Mouse (Mus musculus) hindbrain, embryonic 14.5 days (tissue): ENCODE results near the gene Zfp444. TPM values are rescaled to one million over a fixed set of nuclear protein-coding genes. Genes with fewer than 3 reads are reported as not detected.

Experiments
- ATAC-seq: fragments of 200-750 bp; cut with Nextera tagmentation; 2 replicates; pipeline ENCODE4 v1.8.0; 2017; ENCODE audit warnings: moderate number of reproducible peaks, mild to moderate bottlenecking, moderate TSS enrichment, moderate library complexity; ENCODE audit not compliant: low FRiP score
- DNase-seq: peaks from one replicate; pipeline ENCODE4 v3.0.0-alpha.2; 2015; ENCODE audit warnings: low spot score
- H3K27ac ChIP-seq: fragments of 300-500 bp; sonication (generic); 2 replicates; pipeline ENCODE4 v1.5.1; 2014; ENCODE audit warnings: mild to moderate bottlenecking, moderate library complexity
- H3K27me3 ChIP-seq: fragments of 300-500 bp; sonication (generic); 2 replicates; pipeline ENCODE4 v1.6.1; 2014; ENCODE audit warnings: mild to moderate bottlenecking, low read length, mixed read lengths; ENCODE audit not compliant: control insufficient read depth, insufficient read depth
- H3K36me3 ChIP-seq: fragments of 300-500 bp; sonication (generic); replicated peaks from 2 replicates; pipeline ENCODE4 v1.6.1; 2014; ENCODE audit not compliant: control insufficient read depth, insufficient read depth
- H3K4me1 ChIP-seq: fragments of 300-500 bp; sonication (generic); replicated peaks from 2 replicates; pipeline ENCODE4 v1.6.1; 2014; ENCODE audit warnings: antibody characterized with exemption, low read length, mixed read lengths; ENCODE audit not compliant: control insufficient read depth, insufficient read depth
- H3K4me2 ChIP-seq: fragments of 300-500 bp; sonication (generic); replicated peaks from 2 replicates; pipeline ENCODE4 v1.6.1; 2014; ENCODE audit warnings: mild to moderate bottlenecking, moderate library complexity
- H3K4me3 ChIP-seq: fragments of 300-500 bp; sonication (generic); replicated peaks from 2 replicates; pipeline ENCODE4 v1.5.1; 2014; ENCODE audit warnings: mild to moderate bottlenecking, low read length
- H3K9ac ChIP-seq: fragments of 300-500 bp; sonication (generic); 2 replicates; pipeline ENCODE4 v1.6.1; 2014
- H3K9me3 ChIP-seq: fragments of 300-500 bp; sonication (generic); 2 replicates; pipeline ENCODE4 v1.6.1; 2016; ENCODE audit warnings: low read length; ENCODE audit not compliant: control insufficient read depth
- WGBS: fragments of 180-500 bp; shearing (Covaris S2); extraction: QIAGEN DNeasy Blood & Tissue Kit; methylation state at CpG from one replicate; pipeline ENCODE4 v1.1.7; 2014; 5-methylcytosine and 5-hydroxymethylcytosine counted together
- polyA plus RNA-seq: library from polyadenylated mRNA; unstranded; fragments of >200 nt; fragmentation: Nextera tagmentation; extraction: Ambion mirVana; gene quantifications from 2 replicates; pipeline ENCODE4 v1.2.1, GENCODE M21; 2014

Zfp444 gene
- polyA plus RNA-seq, 1 experiment from 2014 or later: 74.7 TPM

DNA sequence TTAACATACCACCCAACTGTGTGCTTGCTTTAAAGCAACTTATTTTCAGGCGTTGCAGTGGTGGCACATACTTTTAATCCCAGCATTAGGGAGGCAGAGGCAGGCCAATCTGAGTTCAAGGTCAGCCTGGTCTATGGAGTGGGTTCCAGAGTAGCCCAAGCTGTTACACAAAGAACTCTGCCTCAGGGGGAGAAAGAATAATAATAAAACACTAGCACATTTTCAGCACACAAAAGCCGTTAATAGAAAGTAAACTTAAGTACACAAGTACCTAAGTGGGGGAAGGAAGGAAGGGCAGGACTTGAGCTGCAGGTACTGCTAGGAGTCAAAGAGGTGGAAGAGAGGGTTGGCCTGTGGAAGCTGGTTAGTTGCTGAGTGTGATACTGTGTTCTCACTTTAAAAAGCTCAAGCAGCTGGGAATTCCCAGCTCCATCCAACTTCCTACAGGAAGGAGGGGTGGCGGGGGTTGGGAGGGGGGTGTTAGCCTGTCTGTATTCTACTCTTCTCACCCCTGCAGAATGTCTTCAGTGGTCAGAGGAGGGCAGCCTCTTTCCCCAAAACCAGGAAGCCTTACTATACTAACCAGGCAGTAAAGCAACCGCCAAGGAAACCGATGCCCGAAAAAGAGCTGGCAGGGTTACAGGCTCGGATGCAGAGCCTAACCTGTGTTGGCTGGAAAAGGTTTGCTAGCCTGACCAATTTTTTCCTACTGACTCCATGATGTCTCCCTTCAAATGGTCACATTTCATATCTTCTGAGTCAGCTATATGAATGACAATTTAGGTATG lies 25.6 kb upstream of the Zfp444 start:
- Histone ChIP-seq H3K36me3 (peaks cover 5% of the 10 kb centered on the region), H3K27me3 (no peaks in the 10 kb centered on the region), H3K4me1 (no peaks in the 10 kb centered on the region), H3K9me3 (no peaks in the 10 kb centered on the region), H3K4me2 (no peak overlapping the region), H3K27ac (no peak overlapping the region), H3K4me3 (no peak overlapping the region), H3K9ac (no peak overlapping the region)
- ATAC-seq (no peak), DNase-seq (no peak)
- 89% methylated on average over 7 of the region's 7 CpGs for WGBS

DNA sequence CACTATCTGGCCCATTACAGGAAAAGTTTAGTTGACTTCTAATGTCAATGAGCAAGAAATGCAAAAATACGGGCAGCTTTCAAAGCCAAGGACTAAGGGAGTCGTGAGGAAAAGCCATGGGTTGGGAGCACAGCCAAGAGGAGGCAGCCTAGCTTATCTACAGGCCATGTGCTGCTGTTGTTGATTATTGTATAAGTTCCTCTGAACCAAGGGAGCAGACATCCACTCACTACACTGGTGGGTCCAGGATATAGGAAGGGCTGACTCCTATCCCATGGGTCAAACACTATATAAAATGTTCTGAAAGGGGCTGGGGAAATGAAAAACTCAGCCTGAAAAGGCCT lies 25.1 kb upstream of the Zfp444 start:
- ATAC-seq: no peak
- no peaks in the 10 kb centered on the region for H3K27me3 ChIP-seq
- H3K9me3 ChIP-seq: no peaks in the 10 kb centered on the region
- no peak overlapping the region for H3K4me2 ChIP-seq
- 68% methylated on average over 2 of the region's 2 CpGs for WGBS
- H3K27ac ChIP-seq: no peak overlapping the region
- no peaks in the 10 kb centered on the region for H3K4me1 ChIP-seq
- H3K4me3 ChIP-seq: no peak overlapping the region
- DNase-seq: no peak
- no peak overlapping the region for H3K9ac ChIP-seq
- H3K36me3 ChIP-seq: peaks cover 3% of the 10 kb centered on the region

- H3K4me3 ChIP-seq: no peak overlapping the region
- H3K27ac ChIP-seq: no peak overlapping the region
- DNase-seq (no peak), ATAC-seq (no peak)
- H3K36me3 ChIP-seq: no peaks in the 10 kb centered on the region
- no peaks in the 10 kb centered on the region for H3K4me1 ChIP-seq
- 83% methylated on average over 5 of the region's 5 CpGs for WGBS
- H3K9ac ChIP-seq: no peak overlapping the region
- H3K9me3 ChIP-seq: no peaks in the 10 kb centered on the region
- no peaks in the 10 kb centered on the region for H3K27me3 ChIP-seq
- no peak overlapping the region for H3K4me2 ChIP-seq
Measured at GRCm38 (mm10) chr7:6147688-6148087, 24.3 kb upstream of the Zfp444 start.

DNA sequence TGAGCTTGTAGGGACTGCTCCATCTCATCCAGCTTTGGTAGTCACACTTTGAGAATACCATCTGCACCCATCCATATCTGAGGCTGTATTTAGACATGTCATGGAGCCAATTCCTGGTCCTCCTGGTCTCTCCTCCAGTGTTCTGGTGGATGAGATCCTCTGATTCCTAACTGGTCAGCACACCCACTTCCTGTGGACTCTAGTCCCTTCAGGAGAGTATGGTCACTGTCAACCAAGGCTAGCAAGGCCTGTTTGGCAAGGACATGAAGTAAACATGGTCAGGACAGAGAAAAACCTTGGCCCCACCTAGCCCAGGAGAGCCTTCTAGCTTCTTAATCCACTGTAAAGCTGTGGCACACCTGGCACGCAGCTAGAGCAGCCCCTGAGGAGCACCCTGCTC lies 20.8 kb upstream of the Zfp444 start:
- no peak overlapping the region for H3K9ac ChIP-seq
- peaks cover 13% of the 10 kb centered on the region for H3K4me1 ChIP-seq
- WGBS: 88% methylated on average over 1 of the region's 1 CpGs
- H3K27me3 ChIP-seq: no peaks in the 10 kb centered on the region
- no peak overlapping the region for H3K4me3 ChIP-seq
- H3K27ac ChIP-seq: no peak overlapping the region
- no peak overlapping the region for H3K4me2 ChIP-seq
- no peak for ATAC-seq
- DNase-seq: no peak
- H3K36me3 ChIP-seq: no peaks in the 10 kb centered on the region
- no peaks in the 10 kb centered on the region for H3K9me3 ChIP-seq

DNA sequence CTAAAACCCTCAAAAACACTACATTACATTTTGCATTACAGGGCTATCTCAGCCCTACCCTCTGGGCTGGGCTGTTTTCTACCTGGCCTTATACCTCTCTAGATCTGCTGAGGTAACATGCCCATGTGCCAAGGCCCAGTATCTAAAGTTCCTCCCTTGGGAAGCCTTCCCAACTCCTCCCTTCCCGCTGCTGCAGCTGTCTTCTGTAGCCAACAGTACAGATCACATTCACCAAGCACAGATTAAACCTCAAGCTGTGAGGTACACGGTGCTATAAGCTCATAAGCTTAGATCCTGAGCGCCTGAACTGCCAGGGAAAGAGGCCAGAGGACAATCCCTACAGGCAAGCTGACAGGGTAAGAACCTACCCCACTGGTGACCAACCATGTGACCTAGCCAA lies 20.0 kb upstream of the Zfp444 start:
- H3K4me3 ChIP-seq: no peak overlapping the region
- H3K9ac ChIP-seq: no peak overlapping the region
- no peak overlapping the region for H3K27ac ChIP-seq
- H3K36me3 ChIP-seq: no peaks in the 10 kb centered on the region
- 81% methylated on average over 3 of the region's 3 CpGs for WGBS
- peaks cover 18% of the 10 kb centered on the region for H3K4me1 ChIP-seq
- ATAC-seq (no peak), DNase-seq (no peak)
- H3K27me3 ChIP-seq: no peaks in the 10 kb centered on the region
- no peaks in the 10 kb centered on the region for H3K9me3 ChIP-seq
- no peak overlapping the region for H3K4me2 ChIP-seq

- H3K27me3 ChIP-seq: no peaks in the 10 kb centered on the region
- no peak for DNase-seq
- ATAC-seq: no peak
- no peaks in the 10 kb centered on the region for H3K36me3 ChIP-seq
- no peak overlapping the region for H3K9ac ChIP-seq
- H3K4me3 ChIP-seq: no peak overlapping the region
- H3K9me3 ChIP-seq: no peaks in the 10 kb centered on the region
- 89% methylated on average over 3 of the region's 3 CpGs for WGBS
- H3K4me1 ChIP-seq: peaks cover 18% of the 10 kb centered on the region
- H3K4me2 ChIP-seq: no peak overlapping the region
- no peak overlapping the region for H3K27ac ChIP-seq
Measured at GRCm38 (mm10) chr7:6153131-6153530, 18.9 kb upstream of the Zfp444 start.

DNA sequence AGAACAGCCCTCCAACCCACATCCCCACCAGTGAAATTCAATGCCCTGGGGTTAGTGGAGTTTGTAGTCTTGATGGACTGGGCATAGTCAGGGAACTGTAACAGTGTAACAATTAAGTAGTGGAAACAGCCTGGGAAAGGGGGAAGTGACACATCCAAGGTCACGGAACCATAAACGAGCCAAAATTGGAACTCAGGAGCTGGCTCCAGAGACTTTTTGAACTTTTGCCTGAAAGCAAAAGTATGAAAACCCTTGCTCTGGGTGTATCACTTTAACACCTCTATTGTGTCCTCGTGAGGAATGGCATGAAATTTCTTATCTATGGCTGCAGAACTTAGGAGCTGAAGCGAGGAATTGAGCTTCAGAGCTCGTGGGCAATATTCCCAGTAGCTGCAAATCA lies 17.9 kb upstream of the Zfp444 start:
- ATAC-seq (no peak), DNase-seq (no peak)
- Histone ChIP-seq H3K36me3 (no peaks in the 10 kb centered on the region), H3K4me2 (peak overlapping the region; percentile 93), H3K9ac (peak overlapping the region; percentile 90), H3K27ac (no peak overlapping the region), H3K4me1 (peaks cover 18% of the 10 kb centered on the region), H3K4me3 (peak overlapping the region; percentile 90; the same call in 1 of the 2 replicates), H3K27me3 (no peaks in the 10 kb centered on the region), H3K9me3 (no peaks in the 10 kb centered on the region)
- 89% methylated on average over 5 of the region's 5 CpGs for WGBS

DNA sequence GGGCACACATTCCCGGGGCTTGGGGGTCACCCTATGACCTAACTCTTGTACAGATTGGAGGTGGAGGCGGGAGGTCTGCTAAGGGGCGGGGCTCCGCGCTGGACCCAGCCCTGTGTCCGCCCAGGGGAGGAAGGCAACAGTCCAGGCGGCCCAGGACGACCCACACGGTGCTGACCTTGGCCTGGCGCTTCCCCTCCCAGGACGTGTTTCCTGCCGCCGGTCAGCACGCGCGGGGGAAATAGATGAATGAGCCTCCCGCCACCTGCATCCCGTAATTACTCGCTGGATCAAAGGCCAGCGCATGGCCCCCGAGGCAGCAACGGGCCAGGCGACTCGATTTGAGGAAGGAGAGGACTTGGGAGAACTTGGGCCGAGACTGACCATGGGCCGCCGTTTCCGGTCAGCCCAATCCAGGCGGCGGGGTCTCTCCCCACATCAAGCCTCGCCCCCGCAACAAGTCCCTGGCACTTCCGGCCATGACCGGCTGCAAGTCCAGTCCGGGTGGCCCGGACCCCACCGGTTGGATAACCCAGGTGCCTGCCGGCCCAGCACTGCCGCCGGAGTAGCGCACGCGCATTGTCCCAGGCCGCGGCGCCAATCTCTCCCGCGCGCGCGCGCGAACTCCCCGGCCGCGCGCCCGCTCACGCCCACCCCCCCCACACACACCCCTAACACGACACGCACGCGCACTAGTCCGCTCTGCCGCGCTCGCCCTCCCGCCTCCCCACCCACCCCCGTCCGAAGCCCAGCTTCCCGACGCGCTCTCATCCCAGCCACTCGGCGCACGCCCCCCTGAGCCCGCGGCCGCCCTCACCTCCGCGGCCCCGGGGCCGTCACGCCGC lies 16.8 kb upstream of the Zfp444 start:
- H3K27me3 ChIP-seq: no peaks in the 10 kb centered on the region
- H3K4me3 ChIP-seq: peak overlapping the region; percentile 90
- peak overlapping the region; percentile 96 for H3K27ac ChIP-seq
- H3K36me3 ChIP-seq: no peaks in the 10 kb centered on the region
- peak; percentile 87 for DNase-seq
- peak; percentile 78 for ATAC-seq
- H3K9ac ChIP-seq: peak overlapping the region; percentile 90
- no peaks in the 10 kb centered on the region for H3K9me3 ChIP-seq
- H3K4me1 ChIP-seq: peaks cover 18% of the 10 kb centered on the region
- WGBS: under 1% methylated on average over 75 of the region's 85 CpGs
- H3K4me2 ChIP-seq: peak overlapping the region; percentile 93

DNA sequence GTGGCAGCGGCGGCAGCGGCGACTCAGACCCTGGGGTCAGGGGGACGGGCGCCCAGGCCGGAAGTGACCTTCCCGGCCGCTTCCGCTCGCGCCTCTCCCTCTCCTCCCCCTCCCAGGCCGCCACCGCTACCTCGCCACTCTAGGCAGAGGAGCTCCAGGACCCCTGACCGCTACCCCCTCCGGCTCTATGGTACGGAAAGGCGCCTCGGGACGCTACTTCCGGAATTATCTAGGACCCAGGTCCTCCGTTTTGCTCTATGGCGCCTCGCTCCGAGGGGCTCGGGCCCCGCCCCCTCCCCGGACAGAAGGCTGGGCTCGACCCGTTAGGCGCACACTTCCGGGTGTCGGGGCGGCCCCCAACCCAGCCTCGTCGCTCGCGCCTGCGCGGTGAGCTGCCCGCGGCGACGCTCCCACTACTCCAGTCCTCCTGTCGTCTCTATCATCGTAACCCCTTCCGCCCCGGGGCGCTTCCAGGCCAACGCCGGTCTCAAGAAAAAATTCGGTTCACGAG lies 16.1 kb upstream of the Zfp444 start, which contains the start of gene Zfp787:
Gene Zfp787, minus strand, starts transcription at position 97 of the 511 bp plus-strand sequence.
- WGBS: under 1% methylated on average over 54 of the region's 54 CpGs

More for the DNA sequence above, 16.1 kb upstream of the Zfp444 start, which contains the start of gene Zfp787:
- Histone ChIP-seq H3K4me3 (peak within 1 kb of the TSS; percentile 90), H3K36me3 (no peaks in the 10 kb centered on the region), H3K9me3 (no peaks in the 10 kb centered on the region), H3K4me2 (peak within 1 kb of the TSS; percentile 93), H3K9ac (peak within 1 kb of the TSS; percentile 90), H3K27me3 (no peaks in the 10 kb centered on the region), H3K4me1 (peaks cover 18% of the 10 kb centered on the region), H3K27ac (peak within 1 kb of the TSS; percentile 96)
- ATAC-seq: peak; percentile 98
- peak; percentile 96 for DNase-seq
